Mouse (Mus musculus): ENCODE results near the gene Myo1d.

- TF ChIP-seq CTCF (IDR thresholded peaks at IDR 0.05; ENCODE audit: borderline replicate concordance, insufficient read depth, low read depth, low read length) = no peak
- TF ChIP-seq POLR2A (IDR thresholded peaks at IDR 0.05; ENCODE audit: borderline replicate concordance, insufficient read depth, low read length) = no peak
Measured at GRCm38 (mm10) chr11:80524213-80524612, 255.6 kb downstream of the Myo1d start.

Measured in cerebellum, adult 2 months (tissue).